In genomic region chr13:103079806-103080205, GRCm38 (mm10) we compare ENCODE assay signal across 31 mouse cellular contexts.
DNase-seq lines count a peak whose midpoint lies in the region; ATAC-seq and TF ChIP-seq lines count a peak whose summit lies in the region.
"Had no signal": no experiment of that assay in that cellular context is flagged by ENCODE, and none has a peak within 500 bp of the region (broad histone marks: within the 10 kb centered on the region; RNA-seq: fewer than 3 reads in every experiment).

No protein-coding gene starts in this region.

- peak overlapping the region; percentile 22; the same call in 1 of the 2 replicates for H3K27ac ChIP-seq in heart, embryonic 11.5 days (ENCODE audit: low read depth, low read length)
- H3K27ac ChIP-seq in heart, embryonic 14.5 days (replicated peaks in 1 of 2; ENCODE audit: control insufficient read depth in 1 of 2, insufficient read depth in 1 of 2, low read depth in 2 of 2, low read length in 2 of 2), result peak overlapping the region; percentile 17 to 55; a peak in 2 of 4 replicates
- H3K27ac ChIP-seq in heart, postnatal 0 days (ENCODE audit: low read depth), result peak overlapping the region; percentile 44
- H3K27ac ChIP-seq: embryonic facial prominence, embryonic 10.5 days; embryonic facial prominence, embryonic 13.5 days; forebrain, embryonic 12.5 days; forebrain, embryonic 15.5 days; gastrocnemius, adult 2 months; heart, adult 2 months; hindbrain, embryonic 14.5 days; hindbrain, postnatal 0 days had no signal

- peaks cover 31% of the 10 kb centered on the region for H3K4me1 ChIP-seq in heart, embryonic 11.5 days (ENCODE audit: control insufficient read depth, insufficient read depth, low read length)
- H3K4me1 ChIP-seq in heart, embryonic 14.5 days (ENCODE audit: control insufficient read depth in 2 of 2, insufficient read depth in 2 of 2, low read length in 2 of 2), result peaks cover 21 to 59% of the 10 kb centered on the region in 2 experiments
- H3K4me1 ChIP-seq in heart, postnatal 0 days (ENCODE audit: control insufficient read depth, insufficient read depth), result peaks cover 36% of the 10 kb centered on the region
- H3K4me1 ChIP-seq: embryonic facial prominence, embryonic 10.5 days; embryonic facial prominence, embryonic 13.5 days; forebrain, embryonic 15.5 days had no signal

- ATAC-seq in frontal cortex, adult (ENCODE audit: low TSS enrichment), result peak; percentile 70
- ATAC-seq in heart, embryonic 11.5 days (replicated peaks; ENCODE audit: insufficient number of reproducible peaks, low FRiP score, low TSS enrichment), result no peak
- ATAC-seq in heart, embryonic 14.5 days (ENCODE audit: insufficient number of reproducible peaks, insufficient read depth, low FRiP score, low read depth), result no peak
- no peak for ATAC-seq in heart, postnatal 0 days (ENCODE audit: insufficient read depth, low read depth)
- ATAC-seq: forebrain, embryonic 15.5 days; hindbrain, postnatal 0 days; inflammation-experienced regulatory T-cells, adult 6 months; intestine, embryonic 16.5 days; Patski had no signal

- DNase-seq in frontal cortex, postnatal 36 days (ENCODE audit: low spot score in 2 of 2), result no peak
- no peak for DNase-seq in heart, adult 9 months (ENCODE audit: low spot score in 2 of 2)
- no peak for DNase-seq in heart, postnatal 10 days
- DNase-seq in heart, postnatal 0 days (ENCODE audit: low spot score), result no peak
- DNase-seq: adrenal gland, postnatal 25 days; B cell, adult 2 months; cerebellum, adult 11-12 months; cerebellum, adult 8-10 months; cerebellum, postnatal 10 days; cerebellum, postnatal 36 days; embryo, embryonic 11 days; gastrocnemius, adult 2 months; gastrocnemius, postnatal 14 days; kidney, adult 18-20 months; kidney, adult 9 months had no signal

- H3K27me3 ChIP-seq in heart, embryonic 11.5 days (ENCODE audit: control insufficient read depth, insufficient read depth, low read length), result no peaks in the 10 kb centered on the region
- no peaks in the 10 kb centered on the region for H3K27me3 ChIP-seq in heart, embryonic 14.5 days (ENCODE audit: control insufficient read depth, insufficient read depth, low read length)
- no peaks in the 10 kb centered on the region for H3K27me3 ChIP-seq in heart, postnatal 0 days (ENCODE audit: control insufficient read depth, insufficient read depth, low read length)
- H3K27me3 ChIP-seq: CH12.LX; embryonic facial prominence, embryonic 13.5 days; forebrain, embryonic 12.5 days; forebrain, embryonic 15.5 days; Patski had no signal

- H3K4me3 ChIP-seq in heart, embryonic 11.5 days (ENCODE audit: low read depth, low read length), result no peak overlapping the region
- H3K4me3 ChIP-seq in heart, embryonic 14.5 days (ENCODE audit: control insufficient read depth in 1 of 2, insufficient read depth in 1 of 2, low read depth in 1 of 2, low read length in 2 of 2), result no peak overlapping the region
- no peak overlapping the region for H3K4me3 ChIP-seq in heart, postnatal 0 days (ENCODE audit: low read depth, low read length)
- H3K4me3 ChIP-seq: embryonic facial prominence, embryonic 10.5 days; embryonic facial prominence, embryonic 13.5 days; erythroblast, embryonic 14.5 days; forebrain, embryonic 12.5 days; forebrain, embryonic 15.5 days; gastrocnemius, adult 2 months; heart, adult 2 months had no signal

- H3K4me2 ChIP-seq in heart, embryonic 11.5 days, result no peak overlapping the region
- H3K4me2 ChIP-seq in heart, embryonic 14.5 days (ENCODE audit: low read length), result no peak overlapping the region
- no peak overlapping the region for H3K4me2 ChIP-seq in heart, postnatal 0 days (ENCODE audit: low read depth, low read length)
- H3K4me2 ChIP-seq: embryonic facial prominence, embryonic 13.5 days; forebrain, embryonic 12.5 days; forebrain, embryonic 15.5 days; hindbrain, embryonic 14.5 days had no signal

- no peaks in the 10 kb centered on the region for H3K9me3 ChIP-seq in heart, embryonic 11.5 days (replicated peaks; ENCODE audit: control insufficient read depth, low read length)
- H3K9me3 ChIP-seq in heart, embryonic 14.5 days (ENCODE audit: control insufficient read depth, low read length), result no peaks in the 10 kb centered on the region
- H3K9me3 ChIP-seq in heart, postnatal 0 days (replicated peaks; ENCODE audit: control insufficient read depth, low read length), result no peaks in the 10 kb centered on the region
- H3K9me3 ChIP-seq: embryonic facial prominence, embryonic 10.5 days; embryonic facial prominence, embryonic 13.5 days; forebrain, embryonic 12.5 days; forebrain, embryonic 15.5 days; G1E had no signal

- TF ChIP-seq EP300 in heart, postnatal 0 days (IDR thresholded peaks at IDR 0.05; ENCODE audit: low read depth), result no peak

- WGBS in heart, embryonic 11.5 days (ENCODE audit: insufficient replicate concordance), result 52% methylated on average over 4 of the region's 4 CpGs
- WGBS in heart, embryonic 14.5 days, result 53% methylated on average over 4 of the region's 4 CpGs
- WGBS in heart, postnatal 0 days, result 46% methylated on average over 4 of the region's 4 CpGs

- no peaks in the 10 kb centered on the region for H3K36me3 ChIP-seq in heart, embryonic 11.5 days (ENCODE audit: control insufficient read depth, insufficient read depth, low read length)
- no peaks in the 10 kb centered on the region for H3K36me3 ChIP-seq in heart, embryonic 14.5 days (ENCODE audit: control insufficient read depth, insufficient read depth, low read length)
- 0 out of 2 replicates have a peak, but pooled peaks cover 3% of the 10 kb centered on the region for H3K36me3 ChIP-seq in heart, postnatal 0 days (replicated peaks; ENCODE audit: control insufficient read depth, insufficient read depth, low read length)
- H3K36me3 ChIP-seq: embryonic facial prominence, embryonic 10.5 days; embryonic facial prominence, embryonic 13.5 days; forebrain, embryonic 12.5 days; forebrain, embryonic 15.5 days; G1E had no signal

- no peak for TF ChIP-seq CTCF in heart, postnatal 0 days (IDR thresholded peaks at IDR 0.05; ENCODE audit: low read depth)

- H3K9ac ChIP-seq in heart, embryonic 11.5 days (ENCODE audit: low read depth, low read length), result no peak overlapping the region
- 0 out of 2 replicates have a peak overlapping the region, but pooled peaks have one; percentile 27 for H3K9ac ChIP-seq in heart, embryonic 14.5 days (ENCODE audit: low read length)
- no peak overlapping the region for H3K9ac ChIP-seq in heart, postnatal 0 days (replicated peaks; ENCODE audit: low read depth, low read length)
- H3K9ac ChIP-seq: embryonic facial prominence, embryonic 13.5 days; forebrain, embryonic 12.5 days; forebrain, embryonic 15.5 days; hindbrain, embryonic 14.5 days had no signal

- intact Hi-C loops in heart, postnatal 10 days (cut with DNase I), result no loop called here
